8 mouse cellular contexts compared by ENCODE assay signal in genomic region chr12:54316980-54317471, GRCm38 (mm10).
DNase-seq lines count a peak whose midpoint lies in the region; ATAC-seq lines count a peak whose summit lies in the region.

No protein-coding gene starts in this region.

- H3K4me2 ChIP-seq in kidney, embryonic 14.5 days (replicated peaks; ENCODE audit: low read depth, low read length), result peak overlapping the region; percentile 40
- H3K4me2 ChIP-seq in hindbrain, embryonic 14.5 days (replicated peaks), result peak overlapping the region; percentile 41

- peak overlapping the region; percentile 12; the same call in 1 of the 2 replicates for H3K9ac ChIP-seq in kidney, embryonic 14.5 days (ENCODE audit: low read depth, low read length)
- no peak overlapping the region for H3K9ac ChIP-seq in hindbrain, embryonic 14.5 days

- peak overlapping the region; percentile 13; the same call in 1 of the 2 replicates for H3K4me3 ChIP-seq in kidney, embryonic 14.5 days (ENCODE audit: low read length)
- H3K4me3 ChIP-seq in hindbrain, embryonic 14.5 days (replicated peaks; ENCODE audit: low read length), result no peak overlapping the region
- peak overlapping the region; percentile 41 for H3K4me3 ChIP-seq in midbrain, embryonic 10.5 days

- H3K27ac ChIP-seq in kidney, embryonic 14.5 days (ENCODE audit: low read depth, low read length), result no peak overlapping the region
- no peak overlapping the region for H3K27ac ChIP-seq in hindbrain, embryonic 14.5 days
- peak overlapping the region; percentile 55; the same call in 1 of the 2 replicates for H3K27ac ChIP-seq in midbrain, embryonic 10.5 days (replicated peaks)

- no peaks in the 10 kb centered on the region for H3K36me3 ChIP-seq in kidney, embryonic 14.5 days (ENCODE audit: control insufficient read depth, insufficient read depth, low read length)
- H3K36me3 ChIP-seq in hindbrain, embryonic 14.5 days (replicated peaks; ENCODE audit: control insufficient read depth, insufficient read depth), result no peaks in the 10 kb centered on the region
- no peaks in the 10 kb centered on the region for H3K36me3 ChIP-seq in midbrain, embryonic 10.5 days

- 2% methylated on average over 16 of the region's 16 CpGs for WGBS in kidney, embryonic 14.5 days
- WGBS in hindbrain, embryonic 14.5 days, result under 1% methylated on average over 16 of the region's 16 CpGs
- WGBS in midbrain, embryonic 10.5 days, result 1% methylated on average over 16 of the region's 16 CpGs

- H3K9me3 ChIP-seq in kidney, embryonic 14.5 days (ENCODE audit: control insufficient read depth, low read length), result no peaks in the 10 kb centered on the region
- peaks cover 4% of the 10 kb centered on the region; the same call in 1 of the 2 replicates for H3K9me3 ChIP-seq in hindbrain, embryonic 14.5 days (ENCODE audit: control insufficient read depth, low read length)
- peaks cover 14% of the 10 kb centered on the region; the same call in 1 of the 2 replicates for H3K9me3 ChIP-seq in midbrain, embryonic 10.5 days (replicated peaks)

- H3K27me3 ChIP-seq in kidney, embryonic 14.5 days (ENCODE audit: control insufficient read depth, insufficient read depth, low read length), result peaks cover 5% of the 10 kb centered on the region; the same call in 1 of the 2 replicates
- no peaks in the 10 kb centered on the region for H3K27me3 ChIP-seq in hindbrain, embryonic 14.5 days (ENCODE audit: control insufficient read depth, insufficient read depth, low read length)
- H3K27me3 ChIP-seq in midbrain, embryonic 10.5 days (ENCODE audit: low read depth, poor library complexity, severe bottlenecking), result peaks cover 60% of the 10 kb centered on the region

- peaks cover 14% of the 10 kb centered on the region; the same call in 1 of the 2 replicates for H3K4me1 ChIP-seq in kidney, embryonic 14.5 days (ENCODE audit: control insufficient read depth, insufficient read depth, low read length)
- H3K4me1 ChIP-seq in hindbrain, embryonic 14.5 days (replicated peaks; ENCODE audit: control insufficient read depth, insufficient read depth, low read length), result peaks cover 13% of the 10 kb centered on the region
- peaks cover 39% of the 10 kb centered on the region for H3K4me1 ChIP-seq in midbrain, embryonic 10.5 days

- peak; percentile 65; the same call in 1 of the 2 replicates for ATAC-seq in kidney, embryonic 14.5 days (ENCODE audit: low FRiP score, low TSS enrichment)
- ATAC-seq in hindbrain, embryonic 14.5 days (ENCODE audit: low FRiP score), result no peak

- no peak for DNase-seq in kidney, adult 11 months
- DNase-seq in embryo, embryonic 11 days, result peak; percentile 72
- DNase-seq in hindbrain, embryonic 14.5 days (ENCODE audit: low spot score), result no peak
- DNase-seq in midbrain, embryonic 10.5 days (ENCODE audit: low spot score), result peak; percentile 51
- peak; percentile 42 to 50 for DNase-seq in thymus, postnatal 36 days
- no peak for DNase-seq in urinary bladder, postnatal 10 days (ENCODE audit: low spot score)
- no peak for DNase-seq in right cerebral cortex, postnatal 14 days

Comparison
In these comparisons a context has a peak if more than half of its experiments do, and no peak if none do; other contexts are left out.
1. DNase-seq: peak in embryo, embryonic 11 days (single experiment), midbrain, embryonic 10.5 days (single experiment) and thymus, postnatal 36 days (2 of 2); none in kidney, adult 11 months (single experiment), hindbrain, embryonic 14.5 days (single experiment), urinary bladder, postnatal 10 days (single experiment) and right cerebral cortex, postnatal 14 days (single experiment).